Mouse (Mus musculus) kidney, adult 2 months (tissue): Measurements from ENCODE around the gene Polr2e.
A peak's percentile ranks its signal among the peaks of the same experiment; 100 is the strongest.

Experiments
- CTCF ChIP-seq: fragments of 200-500 bp; conservative IDR thresholded peaks from 2 replicates; pipeline ENCODE4 v1.5.1; 2011; ENCODE audit warnings: low read depth, mild to moderate bottlenecking, control low read depth, low read length, moderate library complexity, mixed read lengths; ENCODE audit not compliant: insufficient read depth, insufficient read length
- POLR2A ChIP-seq: fragments of 200-500 bp; IDR thresholded peaks from one replicate; pipeline ENCODE4 v1.6.1; 2011; ENCODE audit warnings: low read depth, low read length, control low read depth

- TF ChIP-seq CTCF (peak; percentile 62), POLR2A (no peak)
Observed at GRCm38 (mm10) chr10:80089146-80089545, 49.6 kb upstream of the Polr2e start.
